ENCODE assay signal across 9 mouse cellular contexts in the genomic region with DNA sequence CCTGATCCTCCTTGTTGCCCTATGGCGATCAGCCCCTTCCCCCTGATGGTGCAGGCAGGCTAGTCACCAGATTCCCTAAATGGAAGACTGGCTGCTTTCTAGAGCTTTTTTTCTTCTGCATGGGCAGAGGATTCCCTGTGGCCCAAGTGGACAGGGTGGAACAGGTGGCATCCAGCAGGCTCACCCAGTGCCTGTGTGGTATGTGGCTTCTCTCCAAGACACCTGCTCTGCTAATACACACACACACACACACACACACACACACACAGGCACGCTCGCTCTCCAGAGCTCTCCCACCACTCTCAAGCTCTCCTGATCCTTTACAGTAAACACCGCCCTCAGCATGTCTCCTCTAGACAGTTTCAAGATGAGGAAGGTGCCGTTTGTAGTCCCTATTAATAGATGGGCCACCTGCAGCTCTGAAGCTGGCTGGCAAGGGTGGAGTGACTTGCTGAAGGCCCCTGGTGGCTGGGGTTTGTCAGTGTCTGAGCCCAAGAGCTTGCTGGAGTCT.
DNase-seq lines count a peak whose midpoint lies in the region; ATAC-seq and TF ChIP-seq lines count a peak whose summit lies in the region.
"Had no signal": no experiment of that assay in that cellular context is flagged by ENCODE, and none has a peak within 500 bp of the region (broad histone marks: within the 10 kb centered on the region; RNA-seq: fewer than 3 reads in every experiment).

No protein-coding gene starts in this region.

- no peaks in the 10 kb centered on the region for H3K27me3 ChIP-seq in intestine, embryonic 16.5 days (replicated peaks; ENCODE audit: control insufficient read depth, insufficient read depth, low read length)
- H3K27me3 ChIP-seq in lung, embryonic 14.5 days (ENCODE audit: insufficient read depth, low read length), result no peaks in the 10 kb centered on the region
- no peaks in the 10 kb centered on the region for H3K27me3 ChIP-seq in stomach, postnatal 0 days (ENCODE audit: control insufficient read depth, insufficient read depth, low read length)
- H3K27me3 ChIP-seq: stomach, embryonic 15.5 days had no signal

- peaks cover 9% of the 10 kb centered on the region for H3K4me1 ChIP-seq in intestine, embryonic 16.5 days (ENCODE audit: control insufficient read depth, insufficient read depth, low read length)
- H3K4me1 ChIP-seq in lung, embryonic 14.5 days (ENCODE audit: insufficient read depth), result peaks cover 13% of the 10 kb centered on the region
- H3K4me1 ChIP-seq in stomach, postnatal 0 days (replicated peaks; ENCODE audit: control insufficient read depth, insufficient read depth), result no peaks in the 10 kb centered on the region

- H3K9ac ChIP-seq in intestine, embryonic 16.5 days (ENCODE audit: low read depth, low read length), result no peak overlapping the region
- no peak overlapping the region for H3K9ac ChIP-seq in lung, embryonic 14.5 days
- no peak overlapping the region for H3K9ac ChIP-seq in stomach, postnatal 0 days (ENCODE audit: low read length)
- H3K9ac ChIP-seq: stomach, embryonic 15.5 days had no signal

- peak; percentile 40 for TF ChIP-seq CTCF in lung, embryonic 14.5 days (IDR thresholded peaks at IDR 0.05; ENCODE audit: low read depth)
- no peak for TF ChIP-seq CTCF in stomach, postnatal 0 days (IDR thresholded peaks at IDR 0.05; ENCODE audit: low read depth)

- WGBS in intestine, embryonic 16.5 days, result 58% methylated on average over 5 of the region's 5 CpGs
- WGBS in lung, embryonic 14.5 days, result 38% methylated on average over 5 of the region's 5 CpGs
- 51% methylated on average over 5 of the region's 5 CpGs for WGBS in stomach, postnatal 0 days

- ATAC-seq in cerebellum, adult (ENCODE audit: insufficient number of reproducible peaks, low FRiP score, low TSS enrichment), result peak; percentile 72
- peak; percentile 43 for ATAC-seq in intestine, embryonic 16.5 days
- ATAC-seq in lung, embryonic 14.5 days (ENCODE audit: insufficient read depth), result peak; percentile 56
- peak; percentile 62 for ATAC-seq in stomach, postnatal 0 days (ENCODE audit: low FRiP score, low TSS enrichment)

- no peaks in the 10 kb centered on the region for H3K36me3 ChIP-seq in intestine, embryonic 16.5 days (ENCODE audit: control insufficient read depth, insufficient read depth, low read length)
- H3K36me3 ChIP-seq in lung, embryonic 14.5 days (ENCODE audit: insufficient read depth), result no peaks in the 10 kb centered on the region
- no peaks in the 10 kb centered on the region for H3K36me3 ChIP-seq in stomach, postnatal 0 days (ENCODE audit: control insufficient read depth, insufficient read depth, low read length)
- H3K36me3 ChIP-seq: stomach, embryonic 15.5 days had no signal

- no peak overlapping the region for H3K4me2 ChIP-seq in intestine, embryonic 16.5 days (ENCODE audit: low read depth, low read length)
- no peak overlapping the region for H3K4me2 ChIP-seq in lung, embryonic 14.5 days
- no peak overlapping the region for H3K4me2 ChIP-seq in stomach, postnatal 0 days (replicated peaks; ENCODE audit: low read depth)
- H3K4me2 ChIP-seq: stomach, embryonic 15.5 days had no signal

- no peak for TF ChIP-seq EP300 in stomach, postnatal 0 days (optimal IDR thresholded peaks at IDR 0.05)

- no peak overlapping the region for H3K27ac ChIP-seq in intestine, embryonic 16.5 days (ENCODE audit: low read length)
- H3K27ac ChIP-seq in lung, embryonic 14.5 days (ENCODE audit: low read depth), result peak overlapping the region; percentile 61
- no peak overlapping the region for H3K27ac ChIP-seq in stomach, postnatal 0 days (replicated peaks)
- H3K27ac ChIP-seq: stomach, embryonic 15.5 days had no signal

- H3K9me3 ChIP-seq in intestine, embryonic 16.5 days (ENCODE audit: control insufficient read depth, low read length), result no peaks in the 10 kb centered on the region
- H3K9me3 ChIP-seq in lung, embryonic 14.5 days (ENCODE audit: low read depth, low read length), result no peaks in the 10 kb centered on the region
- no peaks in the 10 kb centered on the region for H3K9me3 ChIP-seq in stomach, postnatal 0 days (ENCODE audit: control insufficient read depth, low read length)
- H3K9me3 ChIP-seq: stomach, embryonic 15.5 days had no signal

- DNase-seq in cerebellum, postnatal 4 days (ENCODE audit: low spot score in 2 of 2), result no peak
- peak; percentile 74 for DNase-seq in T-cell, adult 2 months (ENCODE audit: low spot score)
- peak; percentile 47 for DNase-seq in lung, embryonic 14.5 days
- DNase-seq in stomach, postnatal 0 days (ENCODE audit: low spot score), result peak; percentile 26
- no peak for DNase-seq in embryo, embryonic 11 days
- DNase-seq in adrenal gland, postnatal 10 days, result no peak

- no peak overlapping the region for H3K4me3 ChIP-seq in intestine, embryonic 16.5 days (ENCODE audit: low read length)
- no peak overlapping the region for H3K4me3 ChIP-seq in lung, embryonic 14.5 days (ENCODE audit: low read depth, low read length)
- H3K4me3 ChIP-seq in stomach, postnatal 0 days (ENCODE audit: low read depth, low read length), result no peak overlapping the region
- H3K4me3 ChIP-seq: stomach, embryonic 15.5 days had no signal

Comparison
In these comparisons a context has a peak if more than half of its experiments do, and no peak if none do; other contexts are left out.
1. DNase-seq: peak in T-cell, adult 2 months (single experiment), lung, embryonic 14.5 days (single experiment) and stomach, postnatal 0 days (single experiment); none in cerebellum, postnatal 4 days (0 of 2), embryo, embryonic 11 days (single experiment) and adrenal gland, postnatal 10 days (single experiment).
2. Peak in every context shown above with its lines, with median percentiles within 50 percentile points of each other: ATAC-seq.